Mouse (Mus musculus) lung, embryonic 14.5 days (tissue): ENCODE results near the gene Fibcd1. TPM values are rescaled to one million over a fixed set of nuclear protein-coding genes. Genes with fewer than 3 reads are reported as not detected.

ENCODE experiments used
- ATAC-seq: fragments of 200-750 bp; cut with Nextera tagmentation; 2 replicates; pipeline ENCODE4 v1.8.0; 2017; ENCODE audit warnings: mild to moderate bottlenecking, moderate TSS enrichment, moderate library complexity; ENCODE audit not compliant: insufficient read depth
- DNase-seq: peaks from one replicate; pipeline ENCODE4 v3.0.0-alpha.2; 2015
- H3K27ac ChIP-seq: fragments of 300-500 bp; sonication (generic); 2 replicates; pipeline ENCODE4 v1.5.1; 2014; ENCODE audit warnings: low read depth, mild to moderate bottlenecking, moderate library complexity
- H3K27me3 ChIP-seq: fragments of 300-500 bp; sonication (generic); 2 replicates; pipeline ENCODE4 v1.6.1; 2014; ENCODE audit warnings: low read length, control low read depth; ENCODE audit not compliant: insufficient read depth
- H3K36me3 ChIP-seq: fragments of 300-500 bp; sonication (generic); 2 replicates; pipeline ENCODE4 v1.6.1; 2014; ENCODE audit warnings: control low read depth; ENCODE audit not compliant: insufficient read depth
- H3K4me1 ChIP-seq: fragments of 300-500 bp; sonication (generic); 2 replicates; pipeline ENCODE4 v1.6.1; 2014; ENCODE audit warnings: antibody characterized with exemption, control low read depth; ENCODE audit not compliant: insufficient read depth
- H3K4me2 ChIP-seq: fragments of 300-500 bp; sonication (generic); 2 replicates; pipeline ENCODE4 v1.6.1; 2014; ENCODE audit warnings: mild to moderate bottlenecking
- H3K4me3 ChIP-seq: fragments of 300-500 bp; sonication (generic); 2 replicates; pipeline ENCODE4 v1.5.1; 2014; ENCODE audit warnings: low read depth, low read length
- H3K9ac ChIP-seq: fragments of 300-500 bp; sonication (generic); 2 replicates; pipeline ENCODE4 v1.6.1; 2014
- H3K9me3 ChIP-seq: fragments of 300-500 bp; sonication (generic); 2 replicates; pipeline ENCODE4 v1.6.1; 2016; ENCODE audit warnings: low read depth, low read length, control low read depth
- CTCF ChIP-seq: IDR thresholded peaks from 2 replicates; pipeline ENCODE4 v1.5.1; 2016; ENCODE audit warnings: antibody characterized with exemption, low read depth
- WGBS: fragments of 180-500 bp; shearing (Covaris S2); extraction: QIAGEN DNeasy Blood & Tissue Kit; methylation state at CpG from one replicate; pipeline ENCODE4 v1.1.7; 2014; 5-methylcytosine and 5-hydroxymethylcytosine counted together
- polyA plus RNA-seq: library from polyadenylated mRNA; unstranded; fragments of >200 nt; fragmentation: Nextera tagmentation; extraction: Ambion mirVana; gene quantifications from 2 replicates; pipeline ENCODE4 v1.2.1, GENCODE M21; 2014

Fibcd1 gene
- polyA plus RNA-seq = 0.07 TPM in 1 of 2 replicates, not detected in the other

- Histone ChIP-seq H3K4me1 (0 out of 2 replicates have a peak, but pooled peaks cover 3% of the 10 kb centered on the region), H3K27ac (no peak within 1 kb of the TSS), H3K36me3 (no peaks in the 10 kb centered on the region), H3K4me2 (peak within 1 kb of the TSS; percentile 96), H3K27me3 (peaks cover 48% of the 10 kb centered on the region), H3K9me3 (no peaks in the 10 kb centered on the region), H3K4me3 (peak within 1 kb of the TSS; percentile 51), H3K9ac (peak within 1 kb of the TSS; percentile 50)
- DNase-seq (peak; percentile 46), ATAC-seq (no peak; the same call in 1 of the 2 replicates)
- no peak for TF ChIP-seq CTCF
- 1% methylated on average over 77 of the region's 88 CpGs for WGBS
Observed at GRCm38 (mm10) chr2:31845896-31846691, at the start of gene Fibcd1. TSS of gene Fibcd1 (minus strand) at chr2:31846005.

GRCm38 (mm10) chr2:31894221-31894870 lies 48.5 kb upstream of the Fibcd1 start:
- Histone ChIP-seq H3K4me3 (no peak overlapping the region), H3K9ac (no peak overlapping the region), H3K4me1 (0 out of 2 replicates have a peak, but pooled peaks cover 2% of the 10 kb centered on the region), H3K27me3 (no peaks in the 10 kb centered on the region), H3K9me3 (no peaks in the 10 kb centered on the region), H3K4me2 (no peak overlapping the region), H3K27ac (no peak overlapping the region), H3K36me3 (no peaks in the 10 kb centered on the region)
- ATAC-seq = no peak
- no peak for TF ChIP-seq CTCF
- DNase-seq = no peak
- WGBS = 51% methylated on average over 13 of the region's 13 CpGs

- ATAC-seq = no peak
- Histone ChIP-seq H3K9ac (no peak overlapping the region), H3K27me3 (peaks cover 3% of the 10 kb centered on the region; the same call in 1 of the 2 replicates), H3K27ac (no peak overlapping the region), H3K36me3 (no peaks in the 10 kb centered on the region), H3K4me2 (no peak overlapping the region), H3K4me3 (no peak overlapping the region), H3K9me3 (no peaks in the 10 kb centered on the region), H3K4me1 (0 out of 2 replicates have a peak, but pooled peaks cover 2% of the 10 kb centered on the region)
- no peak for TF ChIP-seq CTCF
- DNase-seq = no peak
- WGBS = 56% methylated on average over 10 of the region's 10 CpGs
Observed at GRCm38 (mm10) chr2:31893110-31893669, 47.4 kb upstream of the Fibcd1 start.

DNA sequence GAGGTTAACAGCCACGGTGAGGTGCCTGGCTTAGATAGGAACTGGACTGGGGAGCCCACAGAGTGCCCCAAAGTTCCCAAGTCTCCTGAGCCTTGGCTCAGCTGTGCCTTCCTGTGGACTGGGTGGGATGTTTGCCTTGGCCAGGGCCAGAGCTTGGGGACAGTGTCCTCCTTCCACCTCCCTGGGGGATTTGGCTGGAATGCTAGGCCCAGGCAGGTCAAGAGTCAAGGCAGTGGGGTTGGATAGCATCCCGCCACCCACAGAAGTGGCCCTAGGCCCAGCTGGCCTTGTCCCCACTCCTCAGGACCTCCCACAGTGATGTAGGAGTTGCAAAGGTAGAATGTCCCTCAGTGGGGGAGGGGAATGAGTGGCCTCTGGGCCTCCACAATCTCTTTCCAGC lies 45.4 kb upstream of the Fibcd1 start:
- Histone ChIP-seq H3K27me3 (peaks cover 22% of the 10 kb centered on the region), H3K36me3 (no peaks in the 10 kb centered on the region), H3K9ac (no peak overlapping the region), H3K9me3 (no peaks in the 10 kb centered on the region), H3K4me2 (no peak overlapping the region), H3K27ac (no peak overlapping the region), H3K4me3 (no peak overlapping the region), H3K4me1 (0 out of 2 replicates have a peak, but pooled peaks cover 2% of the 10 kb centered on the region)
- WGBS = 79% methylated on average over 2 of the region's 2 CpGs
- no peak for TF ChIP-seq CTCF
- ATAC-seq (no peak), DNase-seq (no peak)

DNA sequence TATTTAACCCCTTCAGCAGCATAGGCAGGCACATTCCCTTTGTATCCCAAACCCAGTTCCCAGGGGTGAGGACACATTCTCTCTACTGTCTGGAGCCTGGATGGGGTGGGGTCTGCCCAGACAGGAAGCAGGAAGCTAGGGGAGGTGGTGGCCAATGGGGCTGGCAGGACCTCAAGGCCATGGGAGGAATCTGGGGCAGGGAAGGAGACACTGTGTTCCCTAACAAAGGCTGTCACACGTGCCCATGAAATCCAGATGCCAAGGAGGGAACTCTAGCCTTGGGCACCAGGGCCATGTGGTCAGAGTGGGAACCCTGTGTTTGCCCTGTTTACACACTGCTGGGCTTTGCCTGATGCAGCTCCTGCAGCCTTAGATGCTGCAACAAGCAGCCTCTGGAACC lies 43.1 kb upstream of the Fibcd1 start:
- no peak overlapping the region for H3K4me3 ChIP-seq
- no peak for TF ChIP-seq CTCF
- H3K9ac ChIP-seq = no peak overlapping the region
- H3K36me3 ChIP-seq = no peaks in the 10 kb centered on the region
- 0 out of 2 replicates have a peak, but pooled peaks cover 2% of the 10 kb centered on the region for H3K4me1 ChIP-seq
- no peak overlapping the region for H3K27ac ChIP-seq
- 50% methylated on average over 1 of the region's 1 CpGs for WGBS
- H3K27me3 ChIP-seq = peaks cover 43% of the 10 kb centered on the region
- ATAC-seq (no peak), DNase-seq (no peak)
- no peaks in the 10 kb centered on the region for H3K9me3 ChIP-seq
- H3K4me2 ChIP-seq = no peak overlapping the region

DNA sequence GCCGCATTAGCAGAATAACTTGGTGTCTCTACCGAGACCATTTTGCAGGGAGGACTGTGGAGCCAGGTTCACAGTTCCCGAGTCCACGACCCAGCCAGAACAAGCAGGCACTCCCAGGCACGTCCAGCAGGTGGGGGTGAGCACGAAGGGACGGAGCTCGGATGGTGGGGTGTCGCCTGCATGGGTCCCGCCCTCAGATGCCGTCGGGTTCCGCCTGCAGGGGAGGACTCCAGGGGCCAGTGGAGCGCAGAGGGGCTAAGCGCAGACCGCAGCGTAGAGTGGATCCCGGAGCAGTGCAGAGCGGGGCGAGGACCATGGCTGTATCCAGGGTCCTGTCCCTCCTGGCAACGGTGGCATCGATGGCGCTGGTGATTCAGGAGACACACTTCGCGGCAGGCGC lies 41.2 kb upstream of the Fibcd1 start, which contains the start of gene Lamc3:
TSS of gene Lamc3 (plus strand) at position 262 of the 400 bp plus-strand sequence.
- 3% methylated on average over 26 of the region's 26 CpGs for WGBS
- DNase-seq (peak; percentile 68), ATAC-seq (peak; percentile 64; the same call in 1 of the 2 replicates)
- H3K9ac ChIP-seq = no peak within 1 kb of the TSS; the same call in 1 of the 2 replicates
- peak; percentile 80 for TF ChIP-seq CTCF
- H3K27ac ChIP-seq = no peak within 1 kb of the TSS
- no peaks in the 10 kb centered on the region for H3K9me3 ChIP-seq
- H3K27me3 ChIP-seq = peaks cover 59% of the 10 kb centered on the region
- peak within 1 kb of the TSS; percentile 44; the same call in 1 of the 2 replicates for H3K4me2 ChIP-seq
- H3K4me1 ChIP-seq = no peaks in the 10 kb centered on the region
- H3K4me3 ChIP-seq = peak within 1 kb of the TSS; percentile 23
- no peaks in the 10 kb centered on the region for H3K36me3 ChIP-seq
